Mouse (Mus musculus) small intestine, adult 2 months (tissue): ENCODE results near the gene C8a.

Source experiments
- CTCF ChIP-seq: fragments of 200-500 bp; IDR thresholded peaks from 2 replicates; pipeline ENCODE4 v1.5.1; 2012; ENCODE audit warnings: low read depth, mild to moderate bottlenecking, control low read depth, inconsistent platforms, low read length, moderate library complexity, mixed read lengths; ENCODE audit not compliant: insufficient replicate concordance, insufficient read length; ENCODE audit errors: extremely low read depth
- POLR2A ChIP-seq: fragments of 200-500 bp; IDR thresholded peaks from 2 replicates; pipeline ENCODE4 v1.6.1; 2012; ENCODE audit warnings: low read depth, mild to moderate bottlenecking, control low read depth, inconsistent platforms, low read length, moderate library complexity

DNA sequence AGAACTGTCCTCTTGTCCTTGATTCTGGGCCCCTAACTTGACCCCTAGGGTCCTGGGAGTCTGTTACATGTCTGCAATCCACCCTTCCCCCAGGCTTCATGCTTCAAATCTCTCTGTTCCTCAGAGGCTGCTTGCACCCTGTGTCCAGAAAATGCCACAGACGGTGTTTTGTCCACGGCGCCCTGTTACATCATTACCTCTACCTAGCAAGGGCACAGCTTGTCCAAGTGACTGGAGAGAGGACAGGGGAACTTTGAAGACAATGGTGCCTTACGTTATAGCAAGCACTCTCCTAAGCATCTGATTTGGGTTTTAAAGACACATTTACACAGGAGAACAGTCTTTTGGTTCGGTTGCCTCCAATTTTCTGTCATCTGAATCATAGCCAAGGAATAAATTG lies 17.4 kb upstream of the C8a start:
- TF ChIP-seq CTCF, result no peak
- TF ChIP-seq POLR2A, result no peak
